Mouse (Mus musculus): Measurements from ENCODE around the gene Plxnc1. TPM values are rescaled to one million over a fixed set of nuclear protein-coding genes. Genes with fewer than 3 reads are reported as not detected.

Plxnc1 gene
- polyA plus RNA-seq, 1 experiment = 15.8 TPM

GRCm38 (mm10) chr10:94794666-94795244 lies 149.9 kb downstream of the Plxnc1 start:
- H3K27ac ChIP-seq (ENCODE audit: insufficient read depth, low read length) = no peak overlapping the region
- peaks cover 38% of the 10 kb centered on the region for H3K36me3 ChIP-seq (ENCODE audit: control insufficient read depth, insufficient read depth, low read length)
- H3K4me1 ChIP-seq (ENCODE audit: control insufficient read depth, insufficient read depth, insufficient read length) = no peaks in the 10 kb centered on the region
- no peak overlapping the region for H3K4me3 ChIP-seq (ENCODE audit: extremely low read depth, insufficient read depth, insufficient read length)
- WGBS = 83% methylated on average over 5 of the region's 5 CpGs
- no peak for DNase-seq (ENCODE audit: low read depth in 1 of 2, low spot score in 2 of 2)
- TF ChIP-seq CTCF (IDR thresholded peaks at IDR 0.05; ENCODE audit: extremely low read depth, insufficient read depth, insufficient read length, insufficient replicate concordance) (no peak), POLR2A (IDR thresholded peaks at IDR 0.05; ENCODE audit: low read depth, low read length) (no peak)
- no peaks in the 10 kb centered on the region for H3K27me3 ChIP-seq (ENCODE audit: control insufficient read depth, insufficient read depth, low read length)

GRCm38 (mm10) chr10:94793914-94794313 lies 150.7 kb downstream of the Plxnc1 start:
- 94% methylated on average over 3 of the region's 3 CpGs for WGBS
- H3K36me3 ChIP-seq (ENCODE audit: control insufficient read depth, insufficient read depth, low read length) = peaks cover 37% of the 10 kb centered on the region

GRCm38 (mm10) chr10:94789205-94789604 lies 155.4 kb downstream of the Plxnc1 start:
- TF ChIP-seq CTCF (IDR thresholded peaks at IDR 0.05; ENCODE audit: extremely low read depth, insufficient read depth, insufficient read length, insufficient replicate concordance) (no peak), POLR2A (IDR thresholded peaks at IDR 0.05; ENCODE audit: low read depth, low read length) (no peak)
- 81% methylated on average over 3 of the region's 3 CpGs for WGBS
- no peak overlapping the region for H3K4me3 ChIP-seq (ENCODE audit: extremely low read depth, insufficient read depth, insufficient read length)
- H3K36me3 ChIP-seq (ENCODE audit: control insufficient read depth, insufficient read depth, low read length) = peaks cover 22% of the 10 kb centered on the region
- H3K4me1 ChIP-seq (ENCODE audit: control insufficient read depth, insufficient read depth, insufficient read length) = no peaks in the 10 kb centered on the region
- no peak overlapping the region for H3K27ac ChIP-seq (ENCODE audit: insufficient read depth, low read length)
- H3K27me3 ChIP-seq (ENCODE audit: control insufficient read depth, insufficient read depth, low read length) = no peaks in the 10 kb centered on the region; the same call in 1 of the 2 replicates
- DNase-seq (ENCODE audit: low read depth in 1 of 2, low spot score in 2 of 2) = no peak

More at GRCm38 (mm10) chr10:94793914-94794313, 150.7 kb downstream of the Plxnc1 start:
- TF ChIP-seq CTCF (IDR thresholded peaks at IDR 0.05; ENCODE audit: extremely low read depth, insufficient read depth, insufficient read length, insufficient replicate concordance) (no peak), POLR2A (IDR thresholded peaks at IDR 0.05; ENCODE audit: low read depth, low read length) (no peak)
- Histone ChIP-seq H3K4me1 (ENCODE audit: control insufficient read depth, insufficient read depth, insufficient read length) (no peaks in the 10 kb centered on the region), H3K4me3 (ENCODE audit: extremely low read depth, insufficient read depth, insufficient read length) (no peak overlapping the region), H3K27me3 (ENCODE audit: control insufficient read depth, insufficient read depth, low read length) (no peaks in the 10 kb centered on the region), H3K27ac (ENCODE audit: insufficient read depth, low read length) (no peak overlapping the region)
- no peak for DNase-seq (ENCODE audit: low read depth in 1 of 2, low spot score in 2 of 2)

GRCm38 (mm10) chr10:94780618-94781262 lies 163.9 kb downstream of the Plxnc1 start:
- no peak overlapping the region for H3K4me3 ChIP-seq (ENCODE audit: extremely low read depth, insufficient read depth, insufficient read length)
- TF ChIP-seq CTCF (IDR thresholded peaks at IDR 0.05; ENCODE audit: extremely low read depth, insufficient read depth, insufficient read length, insufficient replicate concordance) (no peak), POLR2A (IDR thresholded peaks at IDR 0.05; ENCODE audit: low read depth, low read length) (no peak)
- H3K27ac ChIP-seq (ENCODE audit: insufficient read depth, low read length) = no peak overlapping the region
- H3K27me3 ChIP-seq (ENCODE audit: control insufficient read depth, insufficient read depth, low read length) = no peaks in the 10 kb centered on the region
- no peaks in the 10 kb centered on the region; the same call in 1 of the 2 replicates for H3K36me3 ChIP-seq (ENCODE audit: control insufficient read depth, insufficient read depth, low read length)
- H3K4me1 ChIP-seq (ENCODE audit: control insufficient read depth, insufficient read depth, insufficient read length) = no peaks in the 10 kb centered on the region
- no peak for DNase-seq (ENCODE audit: low read depth in 1 of 2, low spot score in 2 of 2)
- whole genome bisulfite sequencing = 84% methylated on average over 3 of the region's 3 CpGs

GRCm38 (mm10) chr10:94779319-94779718 lies 165.3 kb downstream of the Plxnc1 start:
- TF ChIP-seq POLR2A (IDR thresholded peaks at IDR 0.05; ENCODE audit: low read depth, low read length) = no peak
- TF ChIP-seq CTCF (IDR thresholded peaks at IDR 0.05; ENCODE audit: extremely low read depth, insufficient read depth, insufficient read length, insufficient replicate concordance) = no peak
- Histone ChIP-seq H3K4me3 (ENCODE audit: extremely low read depth, insufficient read depth, insufficient read length) (no peak overlapping the region), H3K27ac (ENCODE audit: insufficient read depth, low read length) (no peak overlapping the region), H3K36me3 (ENCODE audit: control insufficient read depth, insufficient read depth, low read length) (no peaks in the 10 kb centered on the region), H3K27me3 (ENCODE audit: control insufficient read depth, insufficient read depth, low read length) (no peaks in the 10 kb centered on the region), H3K4me1 (ENCODE audit: control insufficient read depth, insufficient read depth, insufficient read length) (no peaks in the 10 kb centered on the region)
- DNase-seq (ENCODE audit: low read depth in 1 of 2, low spot score in 2 of 2) = no peak
- WGBS = 84% methylated on average over 4 of the region's 4 CpGs

- TF ChIP-seq POLR2A (IDR thresholded peaks at IDR 0.05; ENCODE audit: low read depth, low read length) = no peak
- TF ChIP-seq CTCF (IDR thresholded peaks at IDR 0.05; ENCODE audit: extremely low read depth, insufficient read depth, insufficient read length, insufficient replicate concordance) = no peak
- WGBS = 97% methylated on average over 3 of the region's 3 CpGs
Observed at GRCm38 (mm10) chr10:94777576-94777975, 167.1 kb downstream of the Plxnc1 start.

GRCm38 (mm10) chr10:94771496-94771895 lies 173.1 kb downstream of the Plxnc1 start:
- TF ChIP-seq POLR2A (IDR thresholded peaks at IDR 0.05; ENCODE audit: low read depth, low read length) = no peak
- TF ChIP-seq CTCF (IDR thresholded peaks at IDR 0.05; ENCODE audit: extremely low read depth, insufficient read depth, insufficient read length, insufficient replicate concordance) = no peak
- no peak for DNase-seq (ENCODE audit: low read depth in 1 of 2, low spot score in 2 of 2)
- 64% methylated on average over 3 of the region's 3 CpGs for WGBS
- no peaks in the 10 kb centered on the region for H3K27me3 ChIP-seq (ENCODE audit: control insufficient read depth, insufficient read depth, low read length)
- no peak overlapping the region for H3K4me3 ChIP-seq (ENCODE audit: extremely low read depth, insufficient read depth, insufficient read length)
- H3K36me3 ChIP-seq (ENCODE audit: control insufficient read depth, insufficient read depth, low read length) = peaks cover 3% of the 10 kb centered on the region; the same call in 1 of the 2 replicates
- no peak overlapping the region for H3K27ac ChIP-seq (ENCODE audit: insufficient read depth, low read length)
- no peaks in the 10 kb centered on the region for H3K4me1 ChIP-seq (ENCODE audit: control insufficient read depth, insufficient read depth, insufficient read length)

More at GRCm38 (mm10) chr10:94777576-94777975, 167.1 kb downstream of the Plxnc1 start:
- H3K36me3 ChIP-seq (ENCODE audit: control insufficient read depth, insufficient read depth, low read length) = no peaks in the 10 kb centered on the region
- no peak for DNase-seq (ENCODE audit: low read depth in 1 of 2, low spot score in 2 of 2)
- no peaks in the 10 kb centered on the region for H3K4me1 ChIP-seq (ENCODE audit: control insufficient read depth, insufficient read depth, insufficient read length)
- no peak overlapping the region for H3K27ac ChIP-seq (ENCODE audit: insufficient read depth, low read length)
- H3K4me3 ChIP-seq (ENCODE audit: extremely low read depth, insufficient read depth, insufficient read length) = no peak overlapping the region
- H3K27me3 ChIP-seq (ENCODE audit: control insufficient read depth, insufficient read depth, low read length) = no peaks in the 10 kb centered on the region

All from spleen, adult 2 months (tissue).